Mouse (Mus musculus) gastrocnemius, postnatal 36 days (tissue): Measurements from ENCODE around the gene Klhl18. TPM values are rescaled to one million over a fixed set of nuclear protein-coding genes. Genes with fewer than 3 reads are reported as not detected.

Experiments used
- total RNA-seq, 2 experiments: library from RNA; stranded (reverse); gene quantifications; 2 replicates each; pipeline ENCODE4 v1.2.3; 2021

Klhl18 gene
- total RNA-seq, 2 experiments from 2014 or later = 6.6 to 7.9 TPM

Other genes with a start within 250 kb of the Klhl18 start
- under 1 TPM in 1 of 2 experiments, not detected in 1; 0.18 TPM for gene Cspg5, start 232.9 kb downstream of the Klhl18 start, total RNA-seq
- 1 to 10 TPM; 2.8 to 3.1 TPM for gene Elp6, start 171.5 kb downstream of the Klhl18 start, total RNA-seq
- 10 to 100 TPM; 15.2 to 15.8 TPM for gene Scap, start 143.4 kb downstream of the Klhl18 start, total RNA-seq
- 1 to 10 TPM; 7.9 to 8.1 TPM for gene Ptpn23, start 68.5 kb downstream of the Klhl18 start, total RNA-seq
- gene Ngp, start 56.9 kb downstream of the Klhl18 start, total RNA-seq = not detected
- gene Kif9, start 264 bp upstream of the Klhl18 start, total RNA-seq = under 1 TPM in 1 of 2 experiments, not detected in 1; 0.17 TPM
- 10 to 100 TPM; 21.8 to 29.9 TPM for gene Setd2, start 55.9 kb upstream of the Klhl18 start, total RNA-seq
- 1 to 10 TPM in 1 of 2 experiments, under 1 TPM in 1; 0.91 to 1.2 TPM for gene Nradd, start 147.8 kb upstream of the Klhl18 start, total RNA-seq
- 1 to 10 TPM; 3.3 to 3.6 TPM for gene Nbeal2, start 177.5 kb upstream of the Klhl18 start, total RNA-seq
- gene Ccdc12, start 179.8 kb upstream of the Klhl18 start, total RNA-seq = 10 to 100 TPM; 45.1 to 48.1 TPM